Mouse (Mus musculus) MEL (cell line): Measurements from ENCODE around the gene 1700088E04Rik.

Source experiments
- CHD2 ChIP-seq: IDR thresholded peaks from 2 replicates; pipeline ENCODE4 v1.6.1; 2011; ENCODE audit warnings: low read length, improper control_type of control experiment
- CTCF ChIP-seq, 3 experiments: IDR thresholded peaks in 2 of 3; conservative IDR thresholded peaks in 1 of 3; 2 replicates each; pipeline ENCODE4 v1.5.1; 2011 to 2012; ENCODE audit warnings: low read length in 3 of 3, low read depth in 2 of 3, mild to moderate bottlenecking in 2 of 3, improper control_type of control experiment in 1 of 3, inconsistent platforms in 1 of 3, mixed read lengths in 1 of 3, moderate library complexity in 1 of 3; ENCODE audit not compliant: control insufficient read depth in 1 of 3, insufficient read depth in 1 of 3, poor library complexity in 1 of 3, severe bottlenecking in 1 of 3
- EP300 ChIP-seq, 2 experiments: IDR thresholded peaks; 2 replicates each; pipeline ENCODE4 v1.6.1; 2011; ENCODE audit warnings: improper control_type of control experiment in 2 of 2, low read length in 2 of 2, low read depth in 1 of 2, mild to moderate bottlenecking in 1 of 2
- ETS1 ChIP-seq: IDR thresholded peaks from 2 replicates; pipeline ENCODE4 v1.6.1; 2012; ENCODE audit warnings: low read depth, mild to moderate bottlenecking, inconsistent platforms, low read length, improper control_type of control experiment, moderate library complexity
- HCFC1 ChIP-seq: IDR thresholded peaks from 2 replicates; pipeline ENCODE4 v1.6.1; 2012; ENCODE audit warnings: low read depth, mild to moderate bottlenecking, inconsistent platforms, low read length, improper control_type of control experiment, moderate library complexity
- POLR2A ChIP-seq, 2 experiments: IDR thresholded peaks; 2 replicates each; pipeline ENCODE4 v1.6.1; 2011 to 2012; ENCODE audit warnings: low read length in 2 of 2, mild to moderate bottlenecking in 2 of 2, control low read depth in 1 of 2, improper control_type of control experiment in 1 of 2, low read depth in 1 of 2, moderate library complexity in 1 of 2; ENCODE audit not compliant: control insufficient read depth in 1 of 2, insufficient read depth in 1 of 2, poor library complexity in 1 of 2
- RAD21 ChIP-seq: IDR thresholded peaks from 2 replicates; pipeline ENCODE4 v1.6.1; 2011; ENCODE audit warnings: mild to moderate bottlenecking, low read depth, low read length, improper control_type of control experiment
- RCOR1 ChIP-seq: IDR thresholded peaks from 2 replicates; pipeline ENCODE4 v1.6.1; 2012; ENCODE audit warnings: low read depth, mild to moderate bottlenecking, inconsistent platforms, low read length, improper control_type of control experiment
- USF1 ChIP-seq: IDR thresholded peaks from 2 replicates; pipeline ENCODE4 v1.6.1; 2014; ENCODE audit warnings: low read depth, mild to moderate bottlenecking, inconsistent platforms, low read length, improper control_type of control experiment, moderate library complexity
- ZC3H11A ChIP-seq: IDR thresholded peaks from 2 replicates; pipeline ENCODE4 v1.6.1; 2012; ENCODE audit warnings: low read depth, mild to moderate bottlenecking, inconsistent platforms, low read length, improper control_type of control experiment

DNA sequence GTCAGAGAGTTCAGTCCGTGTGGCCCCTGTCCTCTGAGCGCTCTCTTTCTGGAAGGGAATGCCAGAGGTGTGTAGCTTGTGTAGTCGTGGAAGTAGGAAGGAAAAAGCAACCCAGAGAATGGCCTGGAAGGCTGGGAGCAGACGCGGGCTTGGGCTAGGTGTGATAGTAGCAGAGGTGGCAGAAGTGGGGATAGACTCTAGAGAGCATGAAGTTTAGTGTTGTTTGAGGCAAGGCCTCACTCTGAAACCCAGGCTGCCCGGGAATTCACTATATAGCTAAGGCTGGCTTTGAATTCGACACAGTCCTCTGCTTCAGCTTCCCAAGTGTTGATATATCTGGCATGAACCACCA, 489 bp upstream of the 1700088E04Rik start:
- TF ChIP-seq RAD21, result no peak
- TF ChIP-seq ETS1, result 0 out of 2 replicates have a peak, but pooled peaks have one; percentile 7
- no peak for TF ChIP-seq POLR2A (IDR thresholded peaks at IDR 0.05; ENCODE audit: control insufficient read depth in 1 of 2, insufficient read depth in 1 of 2, low read depth in 1 of 2, low read length in 2 of 2, poor library complexity in 1 of 2)
- no peak for TF ChIP-seq CHD2
- TF ChIP-seq CTCF (IDR thresholded peaks at IDR 0.05 in 2 of 3, conservative IDR thresholded peaks at IDR 0.05 in 1 of 3; ENCODE audit: control insufficient read depth in 1 of 3, insufficient read depth in 1 of 3, low read depth in 2 of 3, low read length in 3 of 3, poor library complexity in 1 of 3, severe bottlenecking in 1 of 3), result no peak
- no peak for TF ChIP-seq RCOR1
- no peak for TF ChIP-seq HCFC1
- no peak for TF ChIP-seq ZC3H11A
- no peak for TF ChIP-seq USF1
- no peak for TF ChIP-seq EP300 (IDR thresholded peaks at IDR 0.05; ENCODE audit: low read depth in 1 of 2, low read length in 2 of 2)
